Mouse (Mus musculus) heart, adult 2 months (tissue): ENCODE data around the gene Bdkrb1. TPM values are rescaled to one million over a fixed set of nuclear protein-coding genes. Genes with fewer than 3 reads are reported as not detected.

Source experiments
- DNase-seq, 2 experiments: peaks; one replicate each; pipeline ENCODE4 v3.0.0; 2021
- H3K27ac ChIP-seq: fragments of 200-600 bp; 2 replicates; pipeline ENCODE4 v1.8.1; 2022
- H3K27me3 ChIP-seq: fragments of 200-500 bp; 2 replicates; pipeline ENCODE4 v1.6.1; 2012; ENCODE audit warnings: mild to moderate bottlenecking, low read length, inconsistent platforms, mixed read lengths; ENCODE audit not compliant: control insufficient read depth, insufficient read depth
- H3K36me3 ChIP-seq: fragments of 200-500 bp; 2 replicates; pipeline ENCODE4 v1.6.1; 2012; ENCODE audit warnings: low read length, inconsistent platforms; ENCODE audit not compliant: control insufficient read depth, insufficient read depth
- H3K4me1 ChIP-seq: fragments of 200-500 bp; 2 replicates; pipeline ENCODE4 v1.6.1; 2011; ENCODE audit warnings: low read length; ENCODE audit not compliant: control insufficient read depth, insufficient read depth
- H3K4me3 ChIP-seq: fragments of 200-600 bp; 2 replicates; pipeline ENCODE4 v1.8.1; 2022
- H3K79me2 ChIP-seq: fragments of 200-500 bp; replicated peaks from 2 replicates; pipeline ENCODE4 v1.6.1; 2012; ENCODE audit warnings: mild to moderate bottlenecking, inconsistent platforms, low read length, moderate library complexity, mixed read lengths; ENCODE audit not compliant: control insufficient read depth, insufficient read depth
- H3K9ac ChIP-seq: fragments of 200-500 bp; 2 replicates; pipeline ENCODE4 v1.6.1; 2012; ENCODE audit warnings: low read depth, mild to moderate bottlenecking, control low read depth, inconsistent platforms, low read length, mixed read lengths
- CTCF ChIP-seq: fragments of 200-600 bp; IDR thresholded peaks from 2 replicates; pipeline ENCODE4 v1.8.1; 2022; ENCODE audit warnings: antibody characterized with exemption, mild to moderate bottlenecking, moderate library complexity
- EP300 ChIP-seq: fragments of 200-500 bp; IDR thresholded peaks from 2 replicates; pipeline ENCODE4 v1.6.1; 2011; ENCODE audit warnings: low read depth, low read length, control low read depth; ENCODE audit not compliant: insufficient read depth
- POLR2A ChIP-seq: fragments of 200-500 bp; IDR thresholded peaks from 2 replicates; pipeline ENCODE4 v1.6.1; 2011; ENCODE audit warnings: mild to moderate bottlenecking, low read depth, low read length, control low read depth; ENCODE audit not compliant: insufficient read depth
- WGBS: fragments of 180-500 bp; shearing (Covaris S2); methylation state at CpG from one replicate; pipeline ENCODE4 v1.1.7; 2018; 5-methylcytosine and 5-hydroxymethylcytosine counted together
- intact Hi-C: fragments of 180-260 bp; cut with DNase I; formaldehyde crosslinking; loops from one replicate; pipeline ENCODE4 v1.15.1; 2025
- polyA plus RNA-seq: library from polyadenylated mRNA; depleted of rRNA; stranded (reverse); fragments of >200 nt; gene quantifications from 2 replicates; pipeline ENCODE4 v1.2.3, GENCODE M21; 2012
- total RNA-seq, 2 experiments: library from RNA; stranded (reverse); gene quantifications; 2 replicates each; pipeline ENCODE4 v1.2.3; 2021

The Bdkrb1 gene
- total and polyA plus RNA-seq, 3 experiments = 0.10 TPM; not detected in 2

DNA sequence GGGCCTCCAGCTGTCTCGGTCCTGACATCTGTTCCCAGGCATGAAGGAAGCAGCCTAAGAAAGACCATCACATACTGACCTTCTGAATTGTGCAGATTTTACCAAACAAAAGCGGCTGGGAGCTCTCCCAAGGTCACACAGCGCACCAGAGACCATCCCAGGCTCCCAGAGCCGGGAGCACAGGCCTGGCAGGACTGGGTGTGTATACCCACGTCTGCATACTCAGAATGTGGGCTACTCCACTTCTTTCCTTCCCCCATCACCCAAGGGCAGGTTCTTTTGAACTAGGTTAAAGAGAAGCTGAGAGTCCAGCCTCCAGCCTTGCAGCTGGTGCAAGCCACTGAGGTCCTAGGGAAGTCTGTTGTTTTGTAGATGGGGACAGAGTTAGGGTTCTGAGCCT, 3.8 kb upstream of the Bdkrb1 start:
- no peak overlapping the region for H3K27ac ChIP-seq
- intact Hi-C loops = no loop called here
- H3K4me3 ChIP-seq = no peak overlapping the region
- no peaks in the 10 kb centered on the region for H3K4me1 ChIP-seq
- TF ChIP-seq POLR2A (no peak), CTCF (no peak), EP300 (no peak)
- no peaks in the 10 kb centered on the region for H3K36me3 ChIP-seq
- H3K9ac ChIP-seq = no peak overlapping the region
- no peak for DNase-seq
- no peaks in the 10 kb centered on the region for H3K79me2 ChIP-seq
- no peaks in the 10 kb centered on the region for H3K27me3 ChIP-seq
- WGBS = 74% methylated on average over 5 of the region's 5 CpGs

DNA sequence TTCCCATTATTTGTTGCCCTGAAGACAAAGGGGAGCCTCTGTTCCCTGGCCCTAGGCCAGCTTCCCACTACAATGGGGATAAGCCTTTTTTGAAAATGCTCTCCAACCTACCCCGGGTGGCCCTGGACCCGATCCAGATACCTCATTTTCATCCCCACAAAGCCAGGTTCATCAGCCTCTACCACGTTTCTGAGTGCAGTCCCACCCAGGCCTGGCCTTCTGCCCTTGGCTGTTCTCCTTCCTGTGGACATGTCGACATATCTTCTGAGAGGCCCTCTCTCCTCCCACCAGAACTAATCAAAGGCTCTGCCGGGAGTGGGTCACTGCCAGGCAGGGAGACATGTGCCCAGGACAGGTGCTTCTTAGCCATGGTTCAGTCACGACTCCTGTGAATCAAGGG, 1.3 kb upstream of the Bdkrb1 start:
- TF ChIP-seq POLR2A = no peak
- TF ChIP-seq CTCF = no peak
- TF ChIP-seq EP300 = no peak
- whole genome bisulfite sequencing = 30% methylated on average over 6 of the region's 6 CpGs
- no peak for DNase-seq
- H3K4me1 ChIP-seq = no peaks in the 10 kb centered on the region
- no peaks in the 10 kb centered on the region for H3K79me2 ChIP-seq
- H3K27me3 ChIP-seq = no peaks in the 10 kb centered on the region
- no peak overlapping the region for H3K4me3 ChIP-seq
- intact Hi-C loops = no loop called here
- no peak overlapping the region for H3K27ac ChIP-seq
- no peak overlapping the region for H3K9ac ChIP-seq
- H3K36me3 ChIP-seq = no peaks in the 10 kb centered on the region

DNA sequence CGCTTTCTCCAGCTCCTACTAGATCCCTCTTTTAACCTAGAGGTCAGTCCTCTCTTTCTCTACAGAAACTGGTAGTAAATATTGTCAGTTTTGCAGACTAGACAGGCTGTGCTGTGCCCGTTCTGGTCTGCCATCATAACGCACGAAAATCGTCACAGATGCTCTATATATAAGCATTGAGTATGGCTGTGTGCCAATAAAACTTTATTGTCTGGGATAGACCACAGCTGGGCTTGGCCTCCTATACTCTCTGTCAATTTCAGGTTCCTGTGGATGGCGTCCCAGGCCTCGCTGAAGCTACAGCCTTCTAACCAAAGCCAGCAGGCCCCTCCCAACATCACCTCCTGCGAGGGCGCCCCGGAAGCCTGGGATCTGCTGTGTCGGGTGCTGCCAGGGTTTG, 1.0 kb downstream of the Bdkrb1 start:
- Histone ChIP-seq H3K4me3 (no peak overlapping the region), H3K36me3 (no peaks in the 10 kb centered on the region), H3K79me2 (no peaks in the 10 kb centered on the region), H3K4me1 (no peaks in the 10 kb centered on the region), H3K27ac (no peak overlapping the region), H3K9ac (no peak overlapping the region), H3K27me3 (no peaks in the 10 kb centered on the region)
- TF ChIP-seq EP300 (no peak), POLR2A (no peak), CTCF (no peak)
- 86% methylated on average over 11 of the region's 11 CpGs for WGBS
- DNase-seq = no peak
- intact Hi-C loops = no loop called here

DNA sequence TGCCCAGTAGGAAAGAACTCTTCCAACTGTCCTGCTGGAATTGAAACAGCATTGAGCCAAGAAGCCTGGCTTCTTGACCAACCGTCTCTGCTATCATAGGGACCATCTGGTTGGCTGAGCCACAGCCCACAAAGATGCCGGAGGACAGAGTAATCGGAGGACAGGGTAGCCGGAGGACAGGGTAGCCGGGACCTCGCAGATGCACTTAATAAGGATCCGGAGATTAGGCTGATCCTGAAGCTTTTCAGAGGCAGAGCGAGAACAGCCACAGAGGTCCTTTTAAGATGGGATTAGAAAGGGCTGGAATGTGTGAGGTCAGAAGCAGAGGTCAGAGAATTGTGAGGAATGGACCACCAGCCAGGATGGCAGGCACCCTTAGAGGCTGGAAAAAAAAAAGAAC, 2.3 kb downstream of the Bdkrb1 start:
- Histone ChIP-seq H3K79me2 (no peaks in the 10 kb centered on the region), H3K36me3 (no peaks in the 10 kb centered on the region), H3K4me3 (no peak overlapping the region), H3K9ac (no peak overlapping the region), H3K27me3 (no peaks in the 10 kb centered on the region), H3K27ac (no peak overlapping the region), H3K4me1 (no peaks in the 10 kb centered on the region)
- 66% methylated on average over 8 of the region's 8 CpGs for WGBS
- TF ChIP-seq POLR2A = no peak
- no peak for TF ChIP-seq CTCF
- TF ChIP-seq EP300 = no peak
- DNase-seq = no peak
- intact Hi-C loops = no loop called here

DNA sequence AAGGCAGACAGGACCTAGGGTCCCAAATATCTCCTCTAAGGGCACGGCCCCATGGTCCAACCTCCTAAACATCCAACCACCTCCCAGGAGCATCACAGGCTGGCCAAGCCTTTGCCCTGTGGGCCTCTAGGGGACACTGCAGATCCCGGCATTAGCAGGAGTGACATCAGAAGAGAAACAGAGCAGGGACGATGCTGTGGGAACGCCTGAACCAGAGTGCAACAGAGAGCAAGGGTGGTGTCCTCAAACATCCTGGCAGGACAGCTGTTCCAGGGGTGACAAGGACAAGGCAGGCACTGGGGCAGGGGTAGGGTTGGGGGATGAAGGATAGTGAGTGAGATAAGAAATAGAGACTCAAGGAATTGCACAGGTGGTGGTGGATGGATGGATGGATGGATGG, 4.0 kb downstream of the Bdkrb1 start:
- H3K4me3 ChIP-seq = no peak overlapping the region
- DNase-seq = no peak
- intact Hi-C loops = no loop called here
- TF ChIP-seq POLR2A (no peak), CTCF (no peak), EP300 (no peak)
- H3K27ac ChIP-seq = no peak overlapping the region
- H3K4me1 ChIP-seq = no peaks in the 10 kb centered on the region
- 58% methylated on average over 4 of the region's 4 CpGs for WGBS
- H3K36me3 ChIP-seq = no peaks in the 10 kb centered on the region
- no peaks in the 10 kb centered on the region for H3K79me2 ChIP-seq
- no peaks in the 10 kb centered on the region for H3K27me3 ChIP-seq
- H3K9ac ChIP-seq = no peak overlapping the region

DNA sequence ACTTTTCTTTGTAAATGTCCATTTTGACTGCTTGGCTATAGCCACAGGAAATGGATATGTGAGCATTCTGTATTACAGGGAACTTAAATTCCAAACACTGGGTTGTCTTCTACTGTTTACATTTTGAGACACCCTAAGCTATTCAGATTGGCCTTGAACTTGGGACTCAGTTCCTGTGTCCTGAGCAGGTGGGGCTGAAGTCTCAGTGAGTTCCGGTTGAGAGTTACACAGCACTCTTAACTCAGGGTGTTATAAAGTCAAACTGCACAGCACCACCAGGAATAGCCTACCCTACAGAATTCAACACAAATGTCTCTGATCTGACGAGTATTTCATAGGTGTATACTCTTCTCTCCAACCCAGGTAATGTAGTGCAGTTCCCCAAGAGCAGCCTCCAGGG, 8.2 kb downstream of the Bdkrb1 start:
- Histone ChIP-seq H3K4me3 (no peak overlapping the region), H3K36me3 (no peaks in the 10 kb centered on the region), H3K79me2 (no peaks in the 10 kb centered on the region), H3K27me3 (no peaks in the 10 kb centered on the region), H3K27ac (no peak overlapping the region), H3K9ac (no peak overlapping the region), H3K4me1 (no peaks in the 10 kb centered on the region)
- no peak for DNase-seq
- intact Hi-C loops = loop anchor here (1.0 kb wide), 1 partner anchor 113 kb away; no protein-coding TSS in a partner anchor
- TF ChIP-seq CTCF = no peak
- TF ChIP-seq POLR2A = no peak
- TF ChIP-seq EP300 = no peak
- WGBS = 92% methylated on average over 2 of the region's 2 CpGs
